Mouse (Mus musculus): ENCODE data around the gene Wnk3. TPM values are rescaled to one million over a fixed set of nuclear protein-coding genes. Genes with fewer than 3 reads are reported as not detected.

Wnk3 gene
- polyA plus RNA-seq, 1 experiment from 2014 or later: 1.8 TPM

- no peaks in the 10 kb centered on the region for H3K9me3 ChIP-seq (replicated peaks; ENCODE audit: low read length)
- no peak overlapping the region for H3K4me3 ChIP-seq (replicated peaks; ENCODE audit: low read depth, low read length)
- H3K36me3 ChIP-seq (ENCODE audit: insufficient read depth, low read length): no peaks in the 10 kb centered on the region
- H3K4me2 ChIP-seq (ENCODE audit: low read length): no peak overlapping the region
- no peaks in the 10 kb centered on the region for H3K27me3 ChIP-seq (ENCODE audit: insufficient read depth, low read length)
- TF ChIP-seq CTCF (IDR thresholded peaks at IDR 0.05; ENCODE audit: low read depth): no peak
- H3K27ac ChIP-seq: no peak overlapping the region
- H3K9ac ChIP-seq (ENCODE audit: low read depth, low read length): no peak overlapping the region
- ATAC-seq (replicated peaks; ENCODE audit: low FRiP score, low read depth) (no peak), DNase-seq (ENCODE audit: low spot score) (no peak)
- no peaks in the 10 kb centered on the region for H3K4me1 ChIP-seq (replicated peaks; ENCODE audit: insufficient read depth, low read length)
Observed at GRCm38 (mm10) chrX:151347278-151347677, 149.4 kb downstream of the Wnk3 start.

- no peak for TF ChIP-seq CTCF (IDR thresholded peaks at IDR 0.05; ENCODE audit: low read depth)
- Histone ChIP-seq H3K4me1 (replicated peaks; ENCODE audit: insufficient read depth, low read length) (no peaks in the 10 kb centered on the region), H3K4me2 (ENCODE audit: low read length) (no peak overlapping the region), H3K27ac (no peak overlapping the region), H3K9ac (ENCODE audit: low read depth, low read length) (no peak overlapping the region), H3K27me3 (ENCODE audit: insufficient read depth, low read length) (no peaks in the 10 kb centered on the region), H3K4me3 (replicated peaks; ENCODE audit: low read depth, low read length) (no peak overlapping the region), H3K36me3 (ENCODE audit: insufficient read depth, low read length) (no peaks in the 10 kb centered on the region), H3K9me3 (replicated peaks; ENCODE audit: low read length) (no peaks in the 10 kb centered on the region)
- WGBS: 87% methylated on average over 5 of the region's 5 CpGs
- DNase-seq (ENCODE audit: low spot score) (no peak), ATAC-seq (replicated peaks; ENCODE audit: low FRiP score, low read depth) (no peak)
Observed at GRCm38 (mm10) chrX:151349322-151349721, 151.4 kb downstream of the Wnk3 start.

Other genes starting within 250 kb of the Wnk3 start
- gene Gnl3l, start 180.8 kb upstream of the Wnk3 start, polyA plus RNA-seq (2015; fragmentation: Nextera tagmentation; extraction: Ambion mirVana): 22.0 and 22.1 TPM in 2 replicates
- 8.7 and 9.7 TPM in 2 replicates for gene Fgd1, start 151.9 kb upstream of the Wnk3 start, polyA plus RNA-seq (2015; fragmentation: Nextera tagmentation; extraction: Ambion mirVana)
- 30.8 and 33.7 TPM in 2 replicates for gene Tsr2, start 101.5 kb upstream of the Wnk3 start, polyA plus RNA-seq (2015; fragmentation: Nextera tagmentation; extraction: Ambion mirVana)
- gene Fam120c, start 146.1 kb downstream of the Wnk3 start, polyA plus RNA-seq (2015; fragmentation: Nextera tagmentation; extraction: Ambion mirVana): 2.9 and 3.1 TPM in 2 replicates

Data from kidney, postnatal 0 days (tissue).